Mouse (Mus musculus) lung, embryonic 14.5 days (tissue): ENCODE measurements around the gene Ubxn1. TPM values are rescaled to one million over a fixed set of nuclear protein-coding genes. Genes with fewer than 3 reads are reported as not detected.

Experiments
- ATAC-seq: fragments of 200-750 bp; cut with Nextera tagmentation; 2 replicates; pipeline ENCODE4 v1.8.0; 2017; ENCODE audit warnings: mild to moderate bottlenecking, moderate TSS enrichment, moderate library complexity; ENCODE audit not compliant: insufficient read depth
- DNase-seq: peaks from one replicate; pipeline ENCODE4 v3.0.0-alpha.2; 2015
- H3K27ac ChIP-seq: fragments of 300-500 bp; sonication (generic); 2 replicates; pipeline ENCODE4 v1.5.1; 2014; ENCODE audit warnings: low read depth, mild to moderate bottlenecking, moderate library complexity
- H3K27me3 ChIP-seq: fragments of 300-500 bp; sonication (generic); 2 replicates; pipeline ENCODE4 v1.6.1; 2014; ENCODE audit warnings: low read length, control low read depth; ENCODE audit not compliant: insufficient read depth
- H3K36me3 ChIP-seq: fragments of 300-500 bp; sonication (generic); 2 replicates; pipeline ENCODE4 v1.6.1; 2014; ENCODE audit warnings: control low read depth; ENCODE audit not compliant: insufficient read depth
- H3K4me1 ChIP-seq: fragments of 300-500 bp; sonication (generic); 2 replicates; pipeline ENCODE4 v1.6.1; 2014; ENCODE audit warnings: antibody characterized with exemption, control low read depth; ENCODE audit not compliant: insufficient read depth
- H3K4me2 ChIP-seq: fragments of 300-500 bp; sonication (generic); 2 replicates; pipeline ENCODE4 v1.6.1; 2014; ENCODE audit warnings: mild to moderate bottlenecking
- H3K4me3 ChIP-seq: fragments of 300-500 bp; sonication (generic); 2 replicates; pipeline ENCODE4 v1.5.1; 2014; ENCODE audit warnings: low read depth, low read length
- H3K9ac ChIP-seq: fragments of 300-500 bp; sonication (generic); 2 replicates; pipeline ENCODE4 v1.6.1; 2014
- H3K9me3 ChIP-seq: fragments of 300-500 bp; sonication (generic); 2 replicates; pipeline ENCODE4 v1.6.1; 2016; ENCODE audit warnings: low read depth, low read length, control low read depth
- CTCF ChIP-seq: IDR thresholded peaks from 2 replicates; pipeline ENCODE4 v1.5.1; 2016; ENCODE audit warnings: antibody characterized with exemption, low read depth
- WGBS: fragments of 180-500 bp; shearing (Covaris S2); extraction: QIAGEN DNeasy Blood & Tissue Kit; methylation state at CpG from one replicate; pipeline ENCODE4 v1.1.7; 2014; 5-methylcytosine and 5-hydroxymethylcytosine counted together
- polyA plus RNA-seq: library from polyadenylated mRNA; unstranded; fragments of >200 nt; fragmentation: Nextera tagmentation; extraction: Ambion mirVana; gene quantifications from 2 replicates; pipeline ENCODE4 v1.2.1, GENCODE M21; 2014

Gene Ubxn1
- polyA plus RNA-seq, 1 experiment from 2014 or later: 152 TPM

DNA sequence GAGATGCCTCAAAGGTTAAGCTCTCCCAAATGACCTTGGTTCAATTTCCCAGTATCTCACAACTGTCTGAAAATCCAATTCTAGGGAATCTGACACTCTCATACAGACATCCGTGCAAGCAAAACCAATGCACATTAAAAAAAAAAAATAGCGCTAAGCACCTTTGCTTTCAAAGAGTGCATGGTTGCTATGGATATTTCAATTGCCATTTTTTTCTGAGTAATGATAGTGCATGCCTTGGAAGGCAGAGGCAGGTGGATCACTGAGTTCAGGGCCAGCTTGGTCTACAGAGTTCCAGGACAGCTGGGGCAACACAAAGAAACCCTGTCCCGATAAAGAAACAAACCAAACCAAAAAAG, 9.7 kb downstream of the Ubxn1 start:
- DNase-seq: no peak
- peak overlapping the region; percentile 90 for H3K9ac ChIP-seq
- 10% methylated on average over 3 of the region's 3 CpGs for WGBS
- no peaks in the 10 kb centered on the region for H3K27me3 ChIP-seq
- no peaks in the 10 kb centered on the region for H3K9me3 ChIP-seq
- peak overlapping the region; percentile 87 for H3K4me2 ChIP-seq
- peaks cover 10% of the 10 kb centered on the region for H3K36me3 ChIP-seq
- H3K27ac ChIP-seq: 0 out of 2 replicates have a peak overlapping the region, but pooled peaks have one; percentile 83
- no peaks in the 10 kb centered on the region for H3K4me1 ChIP-seq
- no peak for TF ChIP-seq CTCF
- peak overlapping the region; percentile 82 for H3K4me3 ChIP-seq
- ATAC-seq: peak; percentile 43

DNA sequence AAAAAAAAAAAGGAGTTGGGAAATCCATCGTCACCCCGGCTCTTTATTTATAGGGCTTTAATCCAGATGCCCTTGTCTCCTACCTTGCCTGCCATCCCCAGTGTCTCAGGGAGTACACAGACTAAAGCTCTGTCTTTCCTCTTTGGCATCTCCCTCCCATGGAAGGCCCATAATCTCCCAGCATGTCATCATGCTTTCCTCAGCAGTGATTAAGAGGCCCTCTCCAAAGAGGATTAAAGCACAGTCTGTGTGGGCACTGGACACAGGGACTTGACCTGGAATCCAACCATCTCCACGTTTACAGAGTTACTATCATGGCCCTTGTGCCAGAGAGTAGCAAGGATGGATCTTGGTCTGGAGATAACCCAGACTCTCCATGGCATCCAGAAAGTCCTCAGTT, 12.3 kb downstream of the Ubxn1 start, which contains the start of the genes Lbhd1 and Gm49403:
Lbhd1 (plus strand) TSS at position 117 of the 400 bp plus-strand sequence.
Gm49403 (plus strand) TSS at position 315 of the 400 bp plus-strand sequence.
- Histone ChIP-seq H3K27ac (no peak within 1 kb of the TSS), H3K36me3 (no peaks in the 10 kb centered on the region), H3K4me2 (no peak within 1 kb of the TSS), H3K9me3 (no peaks in the 10 kb centered on the region), H3K4me3 (no peak within 1 kb of the TSS), H3K4me1 (no peaks in the 10 kb centered on the region), H3K9ac (no peak within 1 kb of the TSS), H3K27me3 (no peaks in the 10 kb centered on the region)
- no peak for TF ChIP-seq CTCF
- WGBS: 71% methylated on average over 3 of the region's 3 CpGs
- no peak for DNase-seq
- no peak for ATAC-seq

GRCm38 (mm10) chr19:8886916-8887584, 15.8 kb downstream of the Ubxn1 start:
- no peaks in the 10 kb centered on the region for H3K4me1 ChIP-seq
- H3K4me2 ChIP-seq: peak overlapping the region; percentile 92
- H3K9me3 ChIP-seq: no peaks in the 10 kb centered on the region
- H3K36me3 ChIP-seq: peaks cover 21% of the 10 kb centered on the region
- ATAC-seq: no peak
- peak overlapping the region; percentile 92 for H3K27ac ChIP-seq
- H3K9ac ChIP-seq: peak overlapping the region; percentile 89
- H3K27me3 ChIP-seq: no peaks in the 10 kb centered on the region
- DNase-seq: no peak
- WGBS: 59% methylated on average over 1 of the region's 1 CpGs
- H3K4me3 ChIP-seq: peak overlapping the region; percentile 71
- no peak for TF ChIP-seq CTCF

GRCm38 (mm10) chr19:8887585-8888463, 16.5 kb downstream of the Ubxn1 start:
- 13% methylated on average over 19 of the region's 19 CpGs for WGBS
- no peak for TF ChIP-seq CTCF
- DNase-seq: peak; percentile 32
- Histone ChIP-seq H3K4me2 (peak overlapping the region; percentile 92), H3K9ac (peak overlapping the region; percentile 89), H3K27me3 (no peaks in the 10 kb centered on the region), H3K27ac (peak overlapping the region; percentile 92), H3K36me3 (peaks cover 21% of the 10 kb centered on the region), H3K9me3 (no peaks in the 10 kb centered on the region), H3K4me3 (peak overlapping the region; percentile 71), H3K4me1 (no peaks in the 10 kb centered on the region; the same call in 1 of the 2 replicates)
- no peak for ATAC-seq

DNA sequence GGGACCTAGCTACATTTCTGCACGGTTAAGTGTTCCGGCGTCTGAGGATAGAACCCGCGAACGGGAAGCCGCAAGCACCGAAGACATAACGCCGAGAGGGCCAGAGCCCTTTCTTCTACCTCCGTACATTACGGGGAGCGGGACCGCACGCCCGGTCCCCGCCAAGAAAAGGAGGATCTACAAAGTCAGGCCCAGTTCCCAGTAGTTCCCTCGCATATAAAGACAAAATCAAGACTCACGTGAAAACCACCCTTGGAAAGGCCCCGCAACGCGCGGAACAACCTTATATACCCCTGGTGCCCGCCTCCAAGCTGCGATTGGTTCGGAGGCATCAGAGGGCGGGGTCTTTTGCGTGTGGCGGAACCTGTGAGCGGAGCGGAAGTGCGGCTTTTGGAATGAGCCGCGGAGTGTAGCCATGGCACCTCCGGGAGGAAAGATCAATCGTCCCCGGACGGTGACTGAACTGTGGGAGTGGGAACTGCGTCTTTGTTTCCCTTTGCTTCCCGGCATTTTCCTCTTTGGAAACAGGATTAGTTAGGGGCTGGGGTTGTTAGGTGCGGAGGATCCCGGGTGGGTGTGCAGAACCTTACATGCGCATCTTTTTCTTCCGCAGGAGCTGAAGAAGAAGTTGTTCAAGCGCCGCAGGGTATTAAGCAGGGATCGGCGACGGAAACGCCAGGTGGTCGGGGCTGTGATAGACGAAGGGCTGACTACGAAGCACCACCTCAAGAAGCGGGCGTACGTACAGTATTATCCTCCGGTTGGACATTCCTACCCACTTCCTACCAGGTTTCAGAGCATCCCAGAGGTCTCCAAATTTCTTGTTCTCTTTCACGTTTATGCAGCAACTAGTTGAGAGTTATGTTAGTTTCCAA, 17.5 kb downstream of the Ubxn1 start, which contains the start of the genes 1810009A15Rik and Gm49416:
1810009A15Rik (plus strand) TSS at position 343 of the 875 bp plus-strand sequence.
Gm49416 (plus strand) TSS at position 416 of the 875 bp plus-strand sequence.
- peak within 1 kb of the TSS; percentile 71 for H3K4me3 ChIP-seq
- TF ChIP-seq CTCF: no peak
- peak within 1 kb of the TSS; percentile 92 for H3K27ac ChIP-seq
- peaks cover 4% of the 10 kb centered on the region for H3K4me1 ChIP-seq
- DNase-seq (peak; percentile 99), ATAC-seq (peak; percentile 95)
- H3K27me3 ChIP-seq: no peaks in the 10 kb centered on the region
- H3K9ac ChIP-seq: peak within 1 kb of the TSS; percentile 89
- peaks cover 21% of the 10 kb centered on the region for H3K36me3 ChIP-seq
- H3K4me2 ChIP-seq: peak within 1 kb of the TSS; percentile 92
- H3K9me3 ChIP-seq: no peaks in the 10 kb centered on the region
- under 1% methylated on average over 58 of the region's 58 CpGs for WGBS

DNA sequence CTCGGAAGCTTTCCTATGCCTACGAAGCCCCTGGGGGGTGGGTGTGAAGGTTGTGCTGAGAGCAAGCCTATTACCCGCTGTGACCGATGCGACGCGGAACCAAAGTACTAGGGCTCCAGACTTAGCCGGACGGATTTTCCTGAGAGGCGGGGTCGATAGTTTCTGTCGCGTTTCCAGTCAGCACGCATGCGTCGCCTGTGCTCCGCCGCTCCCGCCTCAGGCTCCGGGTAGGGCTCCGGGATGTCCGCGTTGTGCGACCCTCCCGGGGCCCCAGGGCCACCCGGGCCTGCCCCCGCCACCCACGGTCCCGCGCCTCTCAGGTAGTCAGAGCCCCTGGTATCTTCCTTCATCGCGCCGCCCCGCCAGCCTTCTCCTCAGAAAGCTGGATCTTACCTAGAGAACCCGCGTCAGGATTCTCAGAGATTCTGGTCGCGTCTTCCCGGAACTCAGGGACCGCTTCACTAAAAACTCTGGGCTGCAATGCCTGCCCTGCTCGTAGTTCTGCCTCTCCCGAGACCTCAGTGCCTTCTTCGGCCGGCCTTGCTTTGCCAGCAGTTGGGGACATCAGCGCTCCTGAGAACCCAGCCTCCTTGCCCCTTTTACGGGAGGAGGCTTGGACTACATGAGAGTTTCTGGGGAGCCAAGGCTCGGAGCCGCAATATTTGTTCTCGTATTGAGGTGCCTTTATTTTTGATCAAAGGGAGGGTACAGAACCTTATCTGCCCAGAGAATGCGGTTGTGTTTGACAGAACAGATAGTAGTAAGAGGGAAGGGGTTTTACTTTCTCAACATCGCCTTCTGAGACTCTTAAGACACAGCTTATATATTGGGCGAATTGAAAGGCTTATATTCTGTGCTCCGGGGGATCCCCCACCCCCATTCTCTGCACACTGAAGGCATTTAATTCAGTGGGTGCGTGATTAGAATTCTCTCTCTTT, 21.8 kb downstream of the Ubxn1 start, which contains the start of gene Ints5:
Ints5 (plus strand) TSS at position 177 of the 938 bp plus-strand sequence.
- no peaks in the 10 kb centered on the region for H3K27me3 ChIP-seq
- H3K4me3 ChIP-seq: peak within 1 kb of the TSS; percentile 87
- no peaks in the 10 kb centered on the region for H3K9me3 ChIP-seq
- TF ChIP-seq CTCF: no peak
- H3K4me1 ChIP-seq: peaks cover 11% of the 10 kb centered on the region
- WGBS: 2% methylated on average over 54 of the region's 54 CpGs
- ATAC-seq (peak; percentile 57), DNase-seq (peak; percentile 95)
- H3K27ac ChIP-seq: peak within 1 kb of the TSS; percentile 90
- H3K36me3 ChIP-seq: peaks cover 51% of the 10 kb centered on the region
- H3K4me2 ChIP-seq: peak within 1 kb of the TSS; percentile 84
- peak within 1 kb of the TSS; percentile 92 for H3K9ac ChIP-seq
